Mouse (Mus musculus): ENCODE data around the gene Krt6b.

GRCm38 (mm10) chr15:101713731-101714130, 33.6 kb upstream of the Krt6b start:
- TF ChIP-seq CTCF (IDR thresholded peaks at IDR 0.05; ENCODE audit: low read depth) (no peak), EP300 (IDR thresholded peaks at IDR 0.05; ENCODE audit: low read depth) (no peak)
